Mouse (Mus musculus) midbrain, embryonic 13.5 days (tissue): ENCODE results near the gene Brpf3. TPM values are rescaled to one million over a fixed set of nuclear protein-coding genes. Genes with fewer than 3 reads are reported as not detected.

Source experiments
- ATAC-seq: fragments of 200-750 bp; cut with Nextera tagmentation; 2 replicates; pipeline ENCODE4 v1.8.0; 2017; ENCODE audit warnings: mild to moderate bottlenecking, moderate TSS enrichment, moderate library complexity
- H3K27ac ChIP-seq: fragments of 300-500 bp; sonication (generic); 2 replicates; pipeline ENCODE4 v1.5.1; 2015; ENCODE audit warnings: inconsistent platforms, mild to moderate bottlenecking, moderate library complexity
- H3K27me3 ChIP-seq: fragments of 300-500 bp; sonication (generic); 2 replicates; pipeline ENCODE4 v1.6.1; 2015; ENCODE audit warnings: mild to moderate bottlenecking, inconsistent platforms
- H3K36me3 ChIP-seq: fragments of 300-500 bp; sonication (generic); 2 replicates; pipeline ENCODE4 v1.6.1; 2015; ENCODE audit warnings: mild to moderate bottlenecking, inconsistent platforms
- H3K4me1 ChIP-seq: fragments of 300-500 bp; sonication (generic); replicated peaks from 2 replicates; pipeline ENCODE4 v1.6.1; 2015; ENCODE audit warnings: inconsistent platforms
- H3K4me2 ChIP-seq: fragments of 300-500 bp; sonication (generic); replicated peaks from 2 replicates; pipeline ENCODE4 v1.6.1; 2015; ENCODE audit warnings: moderate library complexity, mild to moderate bottlenecking, inconsistent platforms
- H3K4me3 ChIP-seq: fragments of 300-500 bp; sonication (generic); replicated peaks from 2 replicates; pipeline ENCODE4 v1.5.1; 2015; ENCODE audit warnings: mild to moderate bottlenecking, inconsistent platforms
- H3K9ac ChIP-seq: fragments of 300-500 bp; sonication (generic); replicated peaks from 2 replicates; pipeline ENCODE4 v1.6.1; 2015; ENCODE audit warnings: mild to moderate bottlenecking, inconsistent platforms
- H3K9me3 ChIP-seq: fragments of 300-500 bp; sonication (generic); 2 replicates; pipeline ENCODE4 v1.6.1; 2016; ENCODE audit warnings: mild to moderate bottlenecking, inconsistent platforms
- WGBS: fragments of 180-500 bp; shearing (Covaris S2); methylation state at CpG from one replicate; pipeline ENCODE4 v1.1.7; 2015; 5-methylcytosine and 5-hydroxymethylcytosine counted together
- polyA plus RNA-seq: library from polyadenylated mRNA; unstranded; fragments of >200 nt; fragmentation: Nextera tagmentation; extraction: Ambion mirVana; gene quantifications from 2 replicates; pipeline ENCODE4 v1.2.1, GENCODE M21; 2015

Gene Brpf3
- polyA plus RNA-seq, 1 experiment from 2014 or later = 11.0 TPM

- Histone ChIP-seq H3K27me3 (peaks cover 16% of the 10 kb centered on the region), H3K4me1 (peaks cover 2% of the 10 kb centered on the region), H3K4me2 (no peak overlapping the region), H3K27ac (no peak overlapping the region), H3K9ac (no peak overlapping the region), H3K4me3 (no peak overlapping the region), H3K9me3 (no peaks in the 10 kb centered on the region), H3K36me3 (no peaks in the 10 kb centered on the region)
- 80% methylated on average over 4 of the region's 4 CpGs for WGBS
- ATAC-seq = no peak
Measured at GRCm38 (mm10) chr17:28775161-28775560, 25.7 kb upstream of the Brpf3 start.

DNA sequence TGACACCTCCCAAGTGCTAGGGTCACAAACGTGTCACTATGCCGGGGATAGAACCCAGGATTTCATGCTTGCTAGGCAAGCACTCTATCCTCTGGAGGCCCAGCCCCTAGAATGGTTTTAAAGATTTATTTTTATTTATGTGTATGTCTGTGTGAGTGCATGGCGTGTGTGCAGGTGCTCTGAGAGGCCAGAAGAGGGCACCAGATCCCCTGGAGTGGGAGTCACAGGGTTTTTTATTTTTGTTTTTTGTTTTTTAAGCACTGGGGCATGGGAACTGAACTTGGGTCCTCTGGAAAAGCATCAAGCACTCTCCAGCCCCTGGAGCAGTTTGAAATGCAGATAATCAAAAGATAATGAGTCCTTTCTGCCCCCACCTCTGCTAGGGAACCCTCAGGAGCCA is 24.1 kb upstream of the Brpf3 start:
- H3K27ac ChIP-seq = no peak overlapping the region
- H3K9me3 ChIP-seq = no peaks in the 10 kb centered on the region
- no peak overlapping the region for H3K4me3 ChIP-seq
- ATAC-seq = no peak
- no peaks in the 10 kb centered on the region for H3K36me3 ChIP-seq
- no peak overlapping the region for H3K9ac ChIP-seq
- 95% methylated on average over 3 of the region's 3 CpGs for WGBS
- H3K4me2 ChIP-seq = no peak overlapping the region
- H3K4me1 ChIP-seq = no peaks in the 10 kb centered on the region
- no peaks in the 10 kb centered on the region for H3K27me3 ChIP-seq

GRCm38 (mm10) chr17:28777231-28778005 is 23.5 kb upstream of the Brpf3 start:
- Histone ChIP-seq H3K27ac (no peak overlapping the region), H3K4me2 (no peak overlapping the region), H3K4me1 (no peaks in the 10 kb centered on the region), H3K4me3 (no peak overlapping the region), H3K9ac (no peak overlapping the region), H3K36me3 (no peaks in the 10 kb centered on the region), H3K9me3 (no peaks in the 10 kb centered on the region), H3K27me3 (no peaks in the 10 kb centered on the region)
- 87% methylated on average over 16 of the region's 16 CpGs for WGBS
- no peak for ATAC-seq

- Histone ChIP-seq H3K9me3 (no peaks in the 10 kb centered on the region), H3K4me3 (no peak overlapping the region), H3K4me2 (no peak overlapping the region), H3K27ac (no peak overlapping the region), H3K9ac (no peak overlapping the region), H3K4me1 (no peaks in the 10 kb centered on the region), H3K27me3 (no peaks in the 10 kb centered on the region), H3K36me3 (no peaks in the 10 kb centered on the region)
- WGBS = 91% methylated on average over 3 of the region's 3 CpGs
- ATAC-seq = no peak
Measured at GRCm38 (mm10) chr17:28779735-28780134, 21.2 kb upstream of the Brpf3 start.

- Histone ChIP-seq H3K36me3 (no peaks in the 10 kb centered on the region), H3K4me1 (no peaks in the 10 kb centered on the region), H3K27ac (no peak overlapping the region), H3K9me3 (no peaks in the 10 kb centered on the region), H3K9ac (no peak overlapping the region), H3K4me2 (no peak overlapping the region), H3K4me3 (no peak overlapping the region), H3K27me3 (no peaks in the 10 kb centered on the region)
- 84% methylated on average over 3 of the region's 3 CpGs for WGBS
- no peak for ATAC-seq
Measured at GRCm38 (mm10) chr17:28780836-28781235, 20.1 kb upstream of the Brpf3 start.

DNA sequence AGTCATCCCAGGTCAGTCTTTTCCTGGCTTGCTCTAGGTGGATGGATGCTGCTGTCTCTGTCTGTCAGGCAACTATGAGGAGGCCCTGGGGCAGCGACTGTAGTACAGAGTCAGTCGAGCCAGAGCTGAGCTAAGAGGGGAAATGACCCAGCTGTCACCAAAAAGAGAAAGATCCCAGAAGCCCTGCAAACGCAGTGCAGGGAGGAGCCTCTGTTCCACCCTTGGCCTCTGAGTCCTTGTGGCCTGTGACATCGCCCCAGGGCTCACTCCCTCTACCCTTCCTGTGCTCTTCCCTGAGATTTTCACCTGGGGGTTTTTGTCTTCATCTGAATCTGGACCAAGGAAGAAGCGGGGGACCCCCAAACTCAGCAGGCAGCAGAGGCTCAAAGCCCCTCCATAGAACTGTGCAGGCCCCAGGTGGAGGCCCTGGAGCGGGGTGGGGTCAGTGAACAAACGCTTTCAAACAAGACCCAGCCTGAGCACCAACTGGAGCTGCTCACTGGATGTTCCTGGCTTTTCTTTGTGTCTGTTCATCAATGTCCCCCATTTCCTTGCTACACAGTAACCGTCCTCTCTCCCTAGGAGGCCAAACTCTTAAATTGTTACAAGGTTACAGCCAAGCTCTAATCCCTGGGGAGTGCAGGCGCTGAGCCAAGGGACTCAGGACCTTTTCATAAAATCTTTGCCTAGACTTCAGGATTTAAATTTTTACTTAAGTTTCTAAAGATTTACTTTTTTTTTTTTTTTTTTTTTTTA is 19.4 kb upstream of the Brpf3 start:
- Histone ChIP-seq H3K27me3 (no peaks in the 10 kb centered on the region), H3K9me3 (no peaks in the 10 kb centered on the region), H3K27ac (no peak overlapping the region), H3K36me3 (no peaks in the 10 kb centered on the region), H3K4me3 (no peak overlapping the region), H3K4me2 (no peak overlapping the region), H3K9ac (no peak overlapping the region), H3K4me1 (no peaks in the 10 kb centered on the region)
- 46% methylated on average over 9 of the region's 9 CpGs for WGBS
- no peak for ATAC-seq

- no peak overlapping the region for H3K27ac ChIP-seq
- WGBS = 86% methylated on average over 3 of the region's 3 CpGs
- no peak for ATAC-seq
Measured at GRCm38 (mm10) chr17:28785036-28785435, 15.9 kb upstream of the Brpf3 start.

GRCm38 (mm10) chr17:28787507-28787906 is 13.4 kb upstream of the Brpf3 start:
- Histone ChIP-seq H3K27ac (no peak overlapping the region), H3K4me2 (no peak overlapping the region), H3K9ac (no peak overlapping the region), H3K4me3 (no peak overlapping the region), H3K4me1 (no peaks in the 10 kb centered on the region), H3K9me3 (no peaks in the 10 kb centered on the region), H3K27me3 (no peaks in the 10 kb centered on the region), H3K36me3 (no peaks in the 10 kb centered on the region)
- no peak for ATAC-seq
- WGBS = 93% methylated on average over 12 of the region's 12 CpGs

More at GRCm38 (mm10) chr17:28785036-28785435, 15.9 kb upstream of the Brpf3 start:
- no peaks in the 10 kb centered on the region for H3K9me3 ChIP-seq
- no peaks in the 10 kb centered on the region for H3K27me3 ChIP-seq
- H3K4me3 ChIP-seq = no peak overlapping the region
- no peaks in the 10 kb centered on the region for H3K36me3 ChIP-seq
- no peak overlapping the region for H3K9ac ChIP-seq
- no peaks in the 10 kb centered on the region for H3K4me1 ChIP-seq
- H3K4me2 ChIP-seq = no peak overlapping the region

GRCm38 (mm10) chr17:28797031-28797430 is 3.9 kb upstream of the Brpf3 start:
- H3K36me3 ChIP-seq = no peaks in the 10 kb centered on the region
- H3K4me3 ChIP-seq = no peak overlapping the region
- H3K27ac ChIP-seq = no peak overlapping the region
- H3K9me3 ChIP-seq = no peaks in the 10 kb centered on the region
- ATAC-seq = no peak
- H3K9ac ChIP-seq = no peak overlapping the region
- H3K4me2 ChIP-seq = no peak overlapping the region
- H3K4me1 ChIP-seq = peaks cover 18% of the 10 kb centered on the region
- no peaks in the 10 kb centered on the region for H3K27me3 ChIP-seq
- 94% methylated on average over 4 of the region's 4 CpGs for WGBS

DNA sequence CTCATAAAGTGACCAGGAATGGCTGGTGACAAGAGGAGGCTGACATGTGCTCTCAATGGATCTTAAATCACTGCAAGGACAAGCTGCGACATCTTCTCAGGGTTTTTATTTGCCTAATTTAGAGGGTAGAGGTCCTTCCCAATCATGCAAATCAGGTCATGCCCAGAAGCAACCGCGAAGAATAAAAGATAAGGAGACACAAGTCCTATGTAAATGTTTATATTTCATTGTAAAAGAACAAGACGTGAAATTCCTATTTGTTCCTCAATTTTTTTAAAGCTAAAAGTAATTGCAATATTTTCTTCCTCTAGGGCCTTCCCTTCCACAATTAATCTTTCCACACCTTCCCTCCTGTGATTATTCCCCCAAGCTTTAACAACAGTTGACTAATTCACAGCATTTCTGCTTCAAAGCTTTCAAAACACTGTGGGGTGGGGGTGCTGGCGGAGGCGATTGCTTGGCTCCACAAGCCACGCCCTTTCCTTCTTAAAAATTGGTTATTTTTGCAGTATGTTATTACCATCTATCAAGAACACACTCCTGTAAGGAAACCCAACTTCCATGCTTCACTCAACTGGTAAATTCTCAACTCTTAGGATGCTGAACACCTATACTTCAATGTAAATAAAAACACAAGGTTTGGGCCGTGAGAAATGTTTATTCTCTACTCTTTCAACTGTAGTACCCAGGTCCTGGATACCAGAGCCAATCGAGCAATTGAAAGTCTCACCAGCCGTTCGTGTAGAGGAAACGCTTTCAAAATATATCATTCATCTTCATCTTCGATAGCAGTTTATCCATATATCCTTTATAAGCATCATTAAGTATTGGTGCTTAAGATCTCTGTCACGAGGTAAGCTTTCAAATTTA is 1.4 kb upstream of the Brpf3 start:
- peaks cover 32% of the 10 kb centered on the region for H3K4me1 ChIP-seq
- H3K27me3 ChIP-seq = no peaks in the 10 kb centered on the region
- H3K4me3 ChIP-seq = peak overlapping the region; percentile 74
- no peaks in the 10 kb centered on the region for H3K9me3 ChIP-seq
- 14% methylated on average over 14 of the region's 14 CpGs for whole genome bisulfite sequencing
- peak overlapping the region; percentile 99; the same call in 1 of the 2 replicates for H3K27ac ChIP-seq
- ATAC-seq = no peak
- H3K36me3 ChIP-seq = no peaks in the 10 kb centered on the region
- peak overlapping the region; percentile 98; the same call in 1 of the 2 replicates for H3K9ac ChIP-seq
- H3K4me2 ChIP-seq = peak overlapping the region; percentile 95

GRCm38 (mm10) chr17:28800281-28800670 is 614 bp upstream of the Brpf3 start:
- Histone ChIP-seq H3K9ac (peak overlapping the region; percentile 98), H3K9me3 (no peaks in the 10 kb centered on the region), H3K27me3 (no peaks in the 10 kb centered on the region), H3K36me3 (no peaks in the 10 kb centered on the region), H3K27ac (peak overlapping the region; percentile 99), H3K4me1 (peaks cover 32% of the 10 kb centered on the region), H3K4me3 (peak overlapping the region; percentile 74), H3K4me2 (peak overlapping the region; percentile 95)
- peak; percentile 51 for ATAC-seq
- WGBS = under 1% methylated on average over 15 of the region's 15 CpGs
